Mouse (Mus musculus): ENCODE results near the gene Unc5cl.

GRCm38 (mm10) chr17:48432158-48432980, 22.3 kb upstream of the Unc5cl start, which contains the start of gene Apobec2:
- no peak for TF ChIP-seq TAL1 (IDR thresholded peaks at IDR 0.05; ENCODE audit: low read length)
- TF ChIP-seq GATA1 (IDR thresholded peaks at IDR 0.05; ENCODE audit: low read length), result no peak

Measured in erythroblast, embryonic 14.5 days (primary cell).